Mouse (Mus musculus) testis, postnatal 14 days (tissue): ENCODE measurements around the gene Gm8890.
"Not testable (repeated sequence)": the region's sequence is repeated elsewhere in the genome, so short reads cannot be mapped to it uniquely, and the experiment has no call there.

Experiments used
- DNase-seq: peaks from one replicate; pipeline ENCODE4 v3.0.0; 2021; ENCODE audit warnings: low spot score

The Gm8890 gene

GRCm38 (mm10) chr5:11255733-11256132 is at the start of gene Gm8890:
Gene Gm8890 (plus strand): TSS chr5:11256033.
- not testable (repeated sequence) for DNase-seq

GRCm38 (mm10) chr5:11256221-11256620 is 388 bp downstream of the Gm8890 start:
- not testable (repeated sequence) for DNase-seq
